Mouse (Mus musculus) stomach, postnatal 0 days (tissue): ENCODE results near the gene Nxnl1.

Experiments used
- CTCF ChIP-seq: IDR thresholded peaks from 2 replicates; pipeline ENCODE4 v1.5.1; 2016; ENCODE audit warnings: antibody characterized with exemption, low read depth, mild to moderate bottlenecking, moderate library complexity
- EP300 ChIP-seq: optimal IDR thresholded peaks from 2 replicates; pipeline ENCODE3; 2016; ENCODE audit warnings: antibody characterized with exemption

- TF ChIP-seq EP300 (no peak), CTCF (no peak)
Observed at GRCm38 (mm10) chr8:71598375-71598774, 32.0 kb upstream of the Nxnl1 start.
